Mouse (Mus musculus): ENCODE measurements around the gene Gm13697.
"Not testable (repeated sequence)": the region's sequence is repeated elsewhere in the genome, so short reads cannot be mapped to it uniquely, and the experiment has no call there.

Gm13697 gene

DNA sequence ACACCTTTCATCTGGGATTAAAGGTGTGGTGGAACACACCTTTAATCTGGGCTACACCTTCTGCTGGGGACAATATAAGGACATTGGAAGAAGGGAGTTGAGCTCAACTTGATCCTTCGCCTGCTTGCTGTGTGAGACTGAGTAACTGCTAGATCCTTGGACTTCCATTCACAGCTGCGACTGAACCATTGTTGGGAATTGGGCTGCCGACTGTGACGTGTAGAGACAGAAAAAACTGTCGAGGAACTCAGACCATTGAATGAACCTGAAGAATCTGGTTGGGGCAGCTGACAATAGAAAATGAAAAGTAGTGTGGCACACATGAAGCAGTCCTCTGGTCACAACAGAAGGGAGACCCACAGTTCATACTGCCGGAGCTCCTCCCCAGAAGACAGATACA is at the start of gene Gm13697:
TSS of gene Gm13697 (plus strand) at position 301 of the 400 bp plus-strand sequence.
- not testable (repeated sequence) for DNase-seq (ENCODE audit: low read depth, low spot score)

GRCm38 (mm10) chr2:83940931-83941361 is 43.6 kb upstream of the Gm13697 start, which contains the start of gene Zswim2:
Gene Zswim2 (minus strand): TSS chr2:83941228.
- DNase-seq (ENCODE audit: low read depth, low spot score), result peak; percentile 81

GRCm38 (mm10) chr2:83941378-83941777 is 43.2 kb upstream of the Gm13697 start:
- DNase-seq (ENCODE audit: low read depth, low spot score), result no peak

DNA sequence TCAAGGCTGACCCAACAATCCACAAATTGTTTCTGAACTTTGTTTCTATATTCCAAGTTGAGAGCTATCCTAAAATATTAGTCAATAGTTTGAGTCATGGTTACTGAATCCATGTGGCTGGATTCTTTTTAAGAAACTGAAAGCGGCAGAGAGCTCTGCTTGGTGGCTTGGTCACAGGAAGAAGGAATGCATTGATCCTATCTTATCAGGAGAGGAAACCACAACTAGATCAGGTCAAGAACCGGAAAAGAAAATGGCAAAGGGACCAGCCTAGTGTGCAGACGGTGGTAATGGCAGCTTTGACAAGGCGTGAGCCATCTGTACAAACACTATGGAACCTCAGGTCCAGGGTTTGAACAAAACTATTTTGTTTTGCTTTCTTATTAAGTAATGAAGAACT is 42.8 kb upstream of the Gm13697 start:
- no peak for DNase-seq (ENCODE audit: low read depth, low spot score)

DNA sequence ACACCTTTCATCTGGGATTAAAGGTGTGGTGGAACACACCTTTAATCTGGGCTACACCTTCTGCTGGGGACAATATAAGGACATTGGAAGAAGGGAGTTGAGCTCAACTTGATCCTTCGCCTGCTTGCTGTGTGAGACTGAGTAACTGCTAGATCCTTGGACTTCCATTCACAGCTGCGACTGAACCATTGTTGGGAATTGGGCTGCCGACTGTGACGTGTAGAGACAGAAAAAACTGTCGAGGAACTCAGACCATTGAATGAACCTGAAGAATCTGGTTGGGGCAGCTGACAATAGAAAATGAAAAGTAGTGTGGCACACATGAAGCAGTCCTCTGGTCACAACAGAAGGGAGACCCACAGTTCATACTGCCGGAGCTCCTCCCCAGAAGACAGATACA is 29.1 kb upstream of the Gm13697 start, which contains the start of gene Gm13698:
TSS of gene Gm13698 (plus strand) at position 301 of the 400 bp plus-strand sequence.
- DNase-seq (ENCODE audit: low read depth, low spot score), result not testable (repeated sequence)

GRCm38 (mm10) chr2:83961203-83961602 is 23.3 kb upstream of the Gm13697 start, which contains the start of gene Gm13693:
Gene Gm13693 (plus strand): TSS chr2:83961503.
- DNase-seq (ENCODE audit: low read depth, low spot score), result not testable (repeated sequence)

DNA sequence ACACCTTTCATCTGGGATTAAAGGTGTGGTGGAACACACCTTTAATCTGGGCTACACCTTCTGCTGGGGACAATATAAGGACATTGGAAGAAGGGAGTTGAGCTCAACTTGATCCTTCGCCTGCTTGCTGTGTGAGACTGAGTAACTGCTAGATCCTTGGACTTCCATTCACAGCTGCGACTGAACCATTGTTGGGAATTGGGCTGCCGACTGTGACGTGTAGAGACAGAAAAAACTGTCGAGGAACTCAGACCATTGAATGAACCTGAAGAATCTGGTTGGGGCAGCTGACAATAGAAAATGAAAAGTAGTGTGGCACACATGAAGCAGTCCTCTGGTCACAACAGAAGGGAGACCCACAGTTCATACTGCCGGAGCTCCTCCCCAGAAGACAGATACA is 17.5 kb upstream of the Gm13697 start, which contains the start of gene Gm13695:
TSS of gene Gm13695 (plus strand) at position 301 of the 400 bp plus-strand sequence.
- not testable (repeated sequence) for DNase-seq (ENCODE audit: low read depth, low spot score)

DNA sequence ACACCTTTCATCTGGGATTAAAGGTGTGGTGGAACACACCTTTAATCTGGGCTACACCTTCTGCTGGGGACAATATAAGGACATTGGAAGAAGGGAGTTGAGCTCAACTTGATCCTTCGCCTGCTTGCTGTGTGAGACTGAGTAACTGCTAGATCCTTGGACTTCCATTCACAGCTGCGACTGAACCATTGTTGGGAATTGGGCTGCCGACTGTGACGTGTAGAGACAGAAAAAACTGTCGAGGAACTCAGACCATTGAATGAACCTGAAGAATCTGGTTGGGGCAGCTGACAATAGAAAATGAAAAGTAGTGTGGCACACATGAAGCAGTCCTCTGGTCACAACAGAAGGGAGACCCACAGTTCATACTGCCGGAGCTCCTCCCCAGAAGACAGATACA is 11.7 kb upstream of the Gm13697 start, which contains the start of gene Gm13696:
TSS of gene Gm13696 (plus strand) at position 301 of the 400 bp plus-strand sequence.
- not testable (repeated sequence) for DNase-seq (ENCODE audit: low read depth, low spot score)

GRCm38 (mm10) chr2:83978633-83979032 is 5.9 kb upstream of the Gm13697 start, which contains the start of gene Gm13694:
Gene Gm13694 (plus strand): TSS chr2:83978933.
- not testable (repeated sequence) for DNase-seq (ENCODE audit: low read depth, low spot score)

- DNase-seq (ENCODE audit: low read depth, low spot score), result not testable (repeated sequence)
Observed at GRCm38 (mm10) chr2:83990253-83990652, 5.7 kb downstream of the Gm13697 start, which contains the start of gene Gm13691. Gene Gm13691 (plus strand): TSS chr2:83990553.

DNA sequence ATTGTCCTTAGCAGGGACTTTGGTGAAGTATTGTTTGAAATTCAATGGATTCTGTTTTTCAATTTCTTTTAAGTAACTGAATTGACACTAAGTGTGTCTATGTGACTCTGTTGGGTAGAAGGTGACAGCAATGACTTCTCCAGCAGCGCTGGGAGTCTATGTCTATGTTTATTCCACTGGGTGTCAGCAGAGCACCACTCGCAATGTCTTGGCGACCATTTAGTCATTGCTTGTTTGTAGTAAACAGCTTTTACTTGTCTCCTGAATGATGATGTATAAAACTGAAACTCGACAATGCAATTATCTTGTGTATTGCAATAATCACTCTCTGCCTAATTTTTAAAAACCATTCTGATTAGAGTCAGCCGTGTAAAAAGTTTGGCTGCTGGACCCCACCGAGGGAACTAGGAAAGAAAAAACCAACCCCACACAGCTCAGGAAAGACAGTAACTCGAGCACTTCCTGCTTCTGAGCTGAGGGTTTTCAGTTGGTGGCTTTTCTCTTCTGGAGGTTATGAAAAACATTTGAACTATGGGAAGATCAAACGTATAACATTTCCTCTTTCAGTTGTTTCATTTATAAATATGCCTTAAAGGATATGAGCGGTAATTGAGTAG is 9.2 kb downstream of the Gm13697 start:
- not testable (repeated sequence) for DNase-seq (ENCODE audit: low read depth, low spot score)

GRCm38 (mm10) chr2:83994526-83994925 is 10.0 kb downstream of the Gm13697 start:
- not testable (repeated sequence) for DNase-seq (ENCODE audit: low read depth, low spot score)

DNA sequence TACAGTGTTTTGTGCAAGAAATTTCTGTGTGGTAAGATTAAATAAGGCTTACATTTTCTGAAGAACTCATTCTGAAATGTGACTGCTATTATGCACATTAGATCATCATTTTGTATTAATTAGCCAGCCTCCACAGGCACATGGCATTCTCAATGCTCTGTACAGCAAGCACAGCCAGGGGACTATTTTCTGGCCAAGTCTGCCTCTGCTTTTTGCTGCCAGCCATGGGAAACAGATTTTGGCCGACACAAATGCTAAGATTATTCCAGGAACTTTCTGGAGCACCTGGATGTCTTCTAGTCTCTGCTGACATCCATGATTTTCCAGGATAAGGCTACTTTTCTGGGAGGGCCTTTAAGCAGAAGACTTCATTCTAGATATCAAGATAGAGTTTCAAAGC is 24.4 kb downstream of the Gm13697 start:
- no peak for DNase-seq (ENCODE audit: low read depth, low spot score)

- DNase-seq (ENCODE audit: low read depth, low spot score), result no peak
Observed at GRCm38 (mm10) chr2:84009818-84010217, 25.3 kb downstream of the Gm13697 start.

DNA sequence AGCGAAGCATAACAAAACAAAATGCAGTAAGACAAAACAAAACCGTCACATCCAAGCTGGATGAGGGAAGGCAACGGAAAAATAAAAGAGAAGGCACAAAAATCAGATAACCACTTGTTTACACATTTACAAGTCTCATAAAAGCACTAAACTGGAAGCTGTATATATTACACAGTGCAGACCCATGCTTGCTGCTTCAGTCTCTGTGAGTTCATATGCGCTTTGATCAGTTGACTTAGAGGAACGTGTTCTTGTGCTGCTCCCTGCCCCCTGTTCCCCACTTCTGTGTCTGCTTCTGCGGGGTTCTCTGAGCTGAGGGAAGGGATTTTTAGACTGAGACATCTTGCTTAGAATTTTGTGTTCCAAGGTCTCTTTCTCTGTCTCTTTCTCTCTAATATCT is 30.0 kb downstream of the Gm13697 start:
- DNase-seq (ENCODE audit: low read depth, low spot score), result no peak

- DNase-seq (ENCODE audit: low read depth, low spot score), result not testable (repeated sequence)
Observed at GRCm38 (mm10) chr2:84016291-84016690, 31.7 kb downstream of the Gm13697 start.

DNA sequence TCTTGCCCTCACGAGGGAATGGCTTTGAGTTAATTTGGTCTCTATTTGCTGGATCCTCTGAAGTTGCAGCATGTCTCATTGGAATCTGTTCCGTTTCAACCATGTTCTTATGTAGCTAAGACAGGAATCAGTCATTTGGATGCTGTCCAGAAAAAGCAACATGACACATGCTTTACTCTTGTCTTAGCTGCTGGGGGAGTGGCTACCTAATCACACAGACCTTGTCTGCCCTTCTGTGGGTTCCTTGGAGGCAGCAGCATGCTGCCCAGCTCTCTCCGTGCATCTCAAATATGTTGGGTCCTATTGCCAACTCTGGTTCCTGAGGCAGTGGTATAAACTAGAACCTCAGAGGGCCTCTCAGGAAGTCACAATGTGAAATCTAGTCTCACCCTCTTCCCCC is 33.8 kb downstream of the Gm13697 start:
- DNase-seq (ENCODE audit: low read depth, low spot score), result no peak

- no peak for DNase-seq (ENCODE audit: low read depth, low spot score)
Observed at GRCm38 (mm10) chr2:84019519-84020305, 35.2 kb downstream of the Gm13697 start.

- no peak for DNase-seq (ENCODE audit: low read depth, low spot score)
Observed at GRCm38 (mm10) chr2:84021930-84022329, 37.4 kb downstream of the Gm13697 start.

- no peak for DNase-seq (ENCODE audit: low read depth, low spot score)
Observed at GRCm38 (mm10) chr2:84022905-84023304, 38.4 kb downstream of the Gm13697 start.

DNA sequence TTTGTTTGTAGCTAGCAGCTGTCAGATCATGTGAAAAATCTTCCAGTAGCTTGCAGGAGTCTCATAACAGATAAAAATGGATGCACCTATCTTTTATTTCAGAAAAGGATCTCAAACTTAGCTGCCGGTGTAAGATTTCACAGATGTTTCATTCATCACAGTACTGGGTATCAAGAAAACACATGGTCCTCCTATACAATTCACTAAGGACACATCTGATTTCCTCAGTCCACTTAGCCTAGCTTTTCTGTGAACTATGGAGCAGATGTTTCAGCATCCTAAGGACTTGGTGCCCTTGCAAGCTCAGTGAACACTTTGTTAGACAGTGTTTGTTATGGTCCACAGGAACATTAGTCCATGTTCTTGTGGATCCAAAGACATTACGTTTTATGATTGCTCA is 38.8 kb downstream of the Gm13697 start:
- no peak for DNase-seq (ENCODE audit: low read depth, low spot score)

GRCm38 (mm10) chr2:84025217-84025616 is 40.7 kb downstream of the Gm13697 start:
- DNase-seq (ENCODE audit: low read depth, low spot score), result no peak
